Mouse (Mus musculus) stomach, postnatal 0 days (tissue): Measurements from ENCODE around the gene Med27.

Experiments used
- CTCF ChIP-seq: IDR thresholded peaks from 2 replicates; pipeline ENCODE4 v1.5.1; 2016; ENCODE audit warnings: antibody characterized with exemption, low read depth, mild to moderate bottlenecking, moderate library complexity
- EP300 ChIP-seq: optimal IDR thresholded peaks from 2 replicates; pipeline ENCODE3; 2016; ENCODE audit warnings: antibody characterized with exemption

DNA sequence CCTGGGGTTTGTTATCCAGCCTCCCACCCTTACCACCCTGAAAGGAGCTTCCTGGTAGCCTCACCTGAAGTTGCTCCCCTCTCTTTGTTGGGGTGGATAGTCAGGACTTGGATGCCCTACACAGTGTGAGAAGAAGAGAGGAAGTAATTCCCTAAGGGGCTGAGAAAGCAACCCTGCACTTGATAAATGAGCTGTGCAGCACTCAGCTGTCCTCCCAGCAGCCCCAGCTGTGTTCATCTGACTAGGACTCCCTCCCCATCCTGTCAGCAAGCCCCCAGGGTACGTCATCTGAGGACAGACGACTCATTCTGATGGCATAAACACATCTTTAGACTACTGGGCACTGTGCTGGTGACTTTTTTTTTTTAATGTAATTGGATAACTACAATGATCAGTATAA, 127.3 kb downstream of the Med27 start:
- TF ChIP-seq CTCF (no peak), EP300 (no peak)
